Mouse (Mus musculus) spleen, adult 18-20 months (tissue): ENCODE data around the gene Upk1a.

Source experiments
- DNase-seq, 2 experiments: peaks; one replicate each; pipeline ENCODE4 v3.0.0; 2022; ENCODE audit warnings: mixed read lengths in 2 of 2

Upk1a gene

GRCm38 (mm10) chr7:30602583-30602982 is 10.1 kb downstream of the Upk1a start:
- DNase-seq, result no peak

GRCm38 (mm10) chr7:30600651-30601050 is 12.0 kb downstream of the Upk1a start:
- no peak for DNase-seq

GRCm38 (mm10) chr7:30599933-30600353 is 12.7 kb downstream of the Upk1a start:
- DNase-seq, result peak; percentile 33 to 38

- no peak for DNase-seq
These were observed 13.9 kb downstream of the Upk1a start, which contains the start of gene Zbtb32 for GRCm38 (mm10) chr7:30598786-30599185. Gene Zbtb32, minus strand, starts transcription at chr7:30598909.

- DNase-seq, result no peak
These were observed 15.8 kb downstream of the Upk1a start for GRCm38 (mm10) chr7:30596811-30597210.

- DNase-seq, result no peak
These were observed 16.6 kb downstream of the Upk1a start for GRCm38 (mm10) chr7:30596093-30596492.

- no peak for DNase-seq
These were observed 18.1 kb downstream of the Upk1a start for GRCm38 (mm10) chr7:30594510-30595024.

GRCm38 (mm10) chr7:30593579-30594509 is 18.8 kb downstream of the Upk1a start:
- no peak for DNase-seq

- no peak for DNase-seq
These were observed 19.7 kb downstream of the Upk1a start for GRCm38 (mm10) chr7:30592772-30593423.

- no peak for DNase-seq
These were observed 21.1 kb downstream of the Upk1a start for GRCm38 (mm10) chr7:30591605-30591951.

- no peak for DNase-seq
These were observed 21.6 kb downstream of the Upk1a start for GRCm38 (mm10) chr7:30590927-30591604.

GRCm38 (mm10) chr7:30589435-30590301 is 23.0 kb downstream of the Upk1a start:
- peak; percentile 66 to 87 for DNase-seq

- DNase-seq, result peak; percentile 89 to 95
These were observed 23.8 kb downstream of the Upk1a start, which contains the start of gene Kmt2b for GRCm38 (mm10) chr7:30588676-30589434. Gene Kmt2b, minus strand, starts transcription at chr7:30588726.

GRCm38 (mm10) chr7:30587842-30588667 is 24.6 kb downstream of the Upk1a start:
- no peak for DNase-seq

- DNase-seq, result no peak
These were observed 26.1 kb downstream of the Upk1a start for GRCm38 (mm10) chr7:30586455-30587020.

- DNase-seq, result no peak
These were observed 27.5 kb downstream of the Upk1a start for GRCm38 (mm10) chr7:30585170-30585569.

GRCm38 (mm10) chr7:30584339-30584738 is 28.3 kb downstream of the Upk1a start:
- no peak for DNase-seq

GRCm38 (mm10) chr7:30581547-30581946 is 31.1 kb downstream of the Upk1a start:
- no peak for DNase-seq

GRCm38 (mm10) chr7:30579950-30580349 is 32.7 kb downstream of the Upk1a start:
- DNase-seq, result no peak

- DNase-seq, result no peak
These were observed 39.7 kb downstream of the Upk1a start for GRCm38 (mm10) chr7:30572969-30573368.
